Mouse (Mus musculus) NIH3T3 (cell line): ENCODE data around the gene Stk38.
"Not testable (repeated sequence)": the region's sequence is repeated elsewhere in the genome, so short reads cannot be mapped to it uniquely, and the experiment has no call there.

Experiments
- DNase-seq: peaks from one replicate; pipeline ENCODE4 v3.0.0-alpha.2; 2012; ENCODE audit warnings: low read depth

Stk38 gene

GRCm38 (mm10) chr17:29007243-29007640 is 553 bp downstream of the Stk38 start:
- no peak for DNase-seq

GRCm38 (mm10) chr17:29006812-29007211 is 983 bp downstream of the Stk38 start:
- no peak for DNase-seq

GRCm38 (mm10) chr17:29005002-29005401 is 2.8 kb downstream of the Stk38 start:
- no peak for DNase-seq

- no peak for DNase-seq
These were observed 4.1 kb downstream of the Stk38 start for GRCm38 (mm10) chr17:29003740-29004139.

- no peak for DNase-seq
These were observed 7.3 kb downstream of the Stk38 start for GRCm38 (mm10) chr17:29000465-29000864.

GRCm38 (mm10) chr17:28994615-28995014 is 13.2 kb downstream of the Stk38 start:
- DNase-seq, result no peak

GRCm38 (mm10) chr17:28993004-28993403 is 14.8 kb downstream of the Stk38 start:
- DNase-seq, result not testable (repeated sequence)

GRCm38 (mm10) chr17:28992105-28992504 is 15.7 kb downstream of the Stk38 start:
- DNase-seq, result no peak

GRCm38 (mm10) chr17:28991286-28991685 is 16.5 kb downstream of the Stk38 start:
- peak; percentile 32 for DNase-seq

GRCm38 (mm10) chr17:28990060-28990459 is 17.7 kb downstream of the Stk38 start:
- no peak for DNase-seq

- DNase-seq, result no peak
These were observed 18.8 kb downstream of the Stk38 start for GRCm38 (mm10) chr17:28988996-28989395.

- peak; percentile 50 for DNase-seq
These were observed 19.5 kb downstream of the Stk38 start for GRCm38 (mm10) chr17:28988291-28988690.

GRCm38 (mm10) chr17:28987713-28988112 is 20.1 kb downstream of the Stk38 start:
- peak; percentile 72 for DNase-seq

GRCm38 (mm10) chr17:28986833-28987232 is 21.0 kb downstream of the Stk38 start:
- peak; percentile 50 for DNase-seq

- DNase-seq, result no peak
These were observed 22.9 kb downstream of the Stk38 start for GRCm38 (mm10) chr17:28984724-28985420.

GRCm38 (mm10) chr17:28982591-28982990 is 25.2 kb downstream of the Stk38 start:
- DNase-seq, result no peak

GRCm38 (mm10) chr17:28981081-28981480 is 26.7 kb downstream of the Stk38 start:
- DNase-seq, result no peak

- no peak for DNase-seq
These were observed 28.7 kb downstream of the Stk38 start for GRCm38 (mm10) chr17:28979091-28979490.

- DNase-seq, result peak; percentile 29
These were observed 37.7 kb downstream of the Stk38 start for GRCm38 (mm10) chr17:28970122-28970521.

- no peak for DNase-seq
These were observed 40.7 kb downstream of the Stk38 start for GRCm38 (mm10) chr17:28967021-28967610.

GRCm38 (mm10) chr17:28961596-28961995 is 46.2 kb downstream of the Stk38 start:
- DNase-seq, result no peak

GRCm38 (mm10) chr17:28960597-28960996 is 47.2 kb downstream of the Stk38 start:
- DNase-seq, result no peak

GRCm38 (mm10) chr17:28954416-28954815 is 53.4 kb downstream of the Stk38 start:
- DNase-seq, result no peak

GRCm38 (mm10) chr17:28953251-28953650 is 54.5 kb downstream of the Stk38 start:
- peak; percentile 43 for DNase-seq
